Mouse (Mus musculus) kidney, postnatal 25 days (tissue): ENCODE results near the gene Gtf2ird1.
A peak's percentile ranks its signal among the peaks of the same experiment; 100 is the strongest.

Experiments
- DNase-seq, 2 experiments: peaks; one replicate each; pipeline ENCODE4 v3.0.0; 2021; ENCODE audit warnings: mixed read lengths in 2 of 2

The Gtf2ird1 gene

DNA sequence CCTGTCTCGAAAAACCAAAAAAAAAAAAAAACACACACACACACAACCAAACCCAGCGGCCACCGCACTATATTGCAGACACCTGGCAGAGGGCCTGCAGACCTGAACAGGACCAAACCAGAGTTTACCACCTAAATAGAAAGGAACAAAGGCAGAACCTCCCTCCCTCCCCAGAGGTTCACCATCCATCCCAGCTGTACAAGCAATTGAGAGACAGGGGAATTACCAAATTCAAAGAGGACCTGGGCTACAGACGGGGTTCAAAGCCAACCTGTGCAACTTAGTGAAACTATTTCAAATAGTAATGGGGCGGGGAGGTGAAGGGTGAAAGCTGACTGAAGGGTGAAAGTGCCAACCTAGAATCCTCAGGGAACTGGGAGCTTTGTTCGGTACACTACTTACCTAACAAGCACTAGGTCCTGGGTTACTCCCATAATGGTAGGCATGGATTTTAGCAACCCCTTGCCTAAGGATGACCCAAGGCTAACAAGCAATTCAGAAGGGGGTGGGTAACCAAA, 144.6 kb downstream of the Gtf2ird1 start:
- DNase-seq, result peak; percentile 54 to 64

DNA sequence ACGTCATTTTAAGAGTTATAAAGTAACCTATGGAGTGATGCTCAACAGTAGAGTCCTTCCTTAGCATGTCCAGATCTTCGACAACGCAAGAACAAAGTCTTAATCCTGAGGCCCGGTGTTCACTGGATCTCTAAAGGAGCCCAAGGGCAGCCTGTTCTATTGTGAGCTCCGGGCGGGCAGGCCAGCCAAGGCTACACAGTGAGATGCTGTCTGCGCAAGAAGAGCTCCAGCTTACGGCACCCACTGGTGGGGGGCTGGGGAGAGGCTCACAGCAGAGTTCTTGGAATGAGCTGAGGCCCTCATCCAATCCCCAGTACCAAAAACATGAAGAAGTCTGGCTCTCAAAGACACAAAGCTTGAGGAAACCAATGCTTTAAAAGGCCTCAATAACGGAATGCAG, 146.3 kb downstream of the Gtf2ird1 start:
- DNase-seq, result no peak

DNA sequence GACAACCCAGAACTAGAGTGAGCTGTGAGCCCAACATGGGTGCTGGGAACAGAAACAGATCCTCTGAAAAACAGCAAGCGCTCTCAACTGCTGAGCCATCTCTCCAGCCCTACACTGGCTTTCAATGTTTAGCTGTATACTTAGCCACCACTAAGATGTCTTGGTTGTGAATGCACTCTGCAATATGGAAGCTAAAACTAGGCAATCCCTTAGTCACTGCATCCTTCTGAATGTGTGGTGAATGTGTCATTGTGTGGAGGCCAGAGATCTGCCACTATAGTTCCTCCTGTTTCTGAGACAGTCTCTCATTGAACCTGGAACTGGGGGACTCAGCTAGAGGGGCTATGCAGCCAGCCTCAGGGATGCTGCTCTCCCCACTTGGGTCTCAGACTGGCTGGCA, 147.2 kb downstream of the Gtf2ird1 start:
- no peak for DNase-seq
